Mouse (Mus musculus) stomach, postnatal 0 days (tissue): ENCODE measurements around the gene C1qtnf4. TPM values are rescaled to one million over a fixed set of nuclear protein-coding genes. Genes with fewer than 3 reads are reported as not detected.
A peak's percentile ranks its signal among the peaks of the same experiment; 100 is the strongest.

ENCODE experiments used
- ATAC-seq: fragments of 200-750 bp; cut with Nextera tagmentation; 2 replicates; pipeline ENCODE4 v1.8.0; 2017; ENCODE audit not compliant: low FRiP score, low TSS enrichment
- DNase-seq: peaks from one replicate; pipeline ENCODE4 v3.0.0-alpha.2; 2016; ENCODE audit warnings: low spot score
- H3K27ac ChIP-seq: fragments of 300-500 bp; sonication (generic); replicated peaks from 2 replicates; pipeline ENCODE4 v1.5.1; 2014; ENCODE audit warnings: mild to moderate bottlenecking, control low read depth
- H3K27me3 ChIP-seq: fragments of 300-500 bp; sonication (generic); 2 replicates; pipeline ENCODE4 v1.6.1; 2014; ENCODE audit warnings: low read length; ENCODE audit not compliant: control insufficient read depth, insufficient read depth
- H3K36me3 ChIP-seq: fragments of 300-500 bp; sonication (generic); 2 replicates; pipeline ENCODE4 v1.6.1; 2014; ENCODE audit warnings: low read length, mixed read lengths; ENCODE audit not compliant: control insufficient read depth, insufficient read depth
- H3K4me1 ChIP-seq: fragments of 300-500 bp; sonication (generic); replicated peaks from 2 replicates; pipeline ENCODE4 v1.6.1; 2014; ENCODE audit warnings: antibody characterized with exemption; ENCODE audit not compliant: control insufficient read depth, insufficient read depth
- H3K4me2 ChIP-seq: fragments of 300-500 bp; sonication (generic); replicated peaks from 2 replicates; pipeline ENCODE4 v1.6.1; 2014; ENCODE audit warnings: low read depth, mild to moderate bottlenecking, control low read depth, moderate library complexity
- H3K4me3 ChIP-seq: fragments of 300-500 bp; sonication (generic); 2 replicates; pipeline ENCODE4 v1.5.1; 2014; ENCODE audit warnings: low read depth, low read length, control low read depth
- H3K9ac ChIP-seq: fragments of 300-500 bp; sonication (generic); 2 replicates; pipeline ENCODE4 v1.6.1; 2014; ENCODE audit warnings: mild to moderate bottlenecking, low read length, control low read depth, mixed read lengths
- H3K9me3 ChIP-seq: fragments of 300-500 bp; sonication (generic); 2 replicates; pipeline ENCODE4 v1.6.1; 2016; ENCODE audit warnings: low read length; ENCODE audit not compliant: control insufficient read depth
- CTCF ChIP-seq: IDR thresholded peaks from 2 replicates; pipeline ENCODE4 v1.5.1; 2016; ENCODE audit warnings: antibody characterized with exemption, low read depth, mild to moderate bottlenecking, moderate library complexity
- EP300 ChIP-seq: optimal IDR thresholded peaks from 2 replicates; pipeline ENCODE3; 2016; ENCODE audit warnings: antibody characterized with exemption
- WGBS: fragments of 180-500 bp; shearing (Covaris S2); extraction: QIAGEN DNeasy Blood & Tissue Kit; methylation state at CpG from one replicate; pipeline ENCODE4 v1.1.7; 2014; 5-methylcytosine and 5-hydroxymethylcytosine counted together
- polyA plus RNA-seq: library from polyadenylated mRNA; unstranded; fragments of >200 nt; fragmentation: Nextera tagmentation; extraction: Ambion mirVana; gene quantifications from 2 replicates; pipeline ENCODE4 v1.2.1, GENCODE M21; 2015

The C1qtnf4 gene
- polyA plus RNA-seq, 1 experiment from 2014 or later = 19.4 TPM

DNA sequence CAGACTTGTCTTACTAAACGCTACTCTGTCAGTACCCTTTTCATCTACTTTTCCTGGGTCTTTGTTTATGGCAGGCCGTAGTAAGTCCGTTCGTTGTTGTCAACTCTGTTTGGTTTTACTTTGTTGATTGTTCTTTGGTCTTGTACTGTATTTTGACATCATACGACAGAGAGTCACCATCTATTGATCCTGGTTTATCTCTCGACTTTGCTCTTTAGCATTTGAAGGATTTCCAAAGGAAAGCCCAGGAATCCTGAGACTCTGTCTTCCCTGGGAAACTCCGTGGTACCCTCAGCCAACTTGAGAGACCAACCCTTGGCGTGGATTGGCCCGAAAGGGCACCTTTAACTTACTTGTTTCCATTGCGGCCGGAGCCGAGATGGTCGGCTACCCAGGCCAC lies 42.9 kb downstream of the C1qtnf4 start:
- no peak for ATAC-seq
- H3K4me2 ChIP-seq = no peak overlapping the region

DNA sequence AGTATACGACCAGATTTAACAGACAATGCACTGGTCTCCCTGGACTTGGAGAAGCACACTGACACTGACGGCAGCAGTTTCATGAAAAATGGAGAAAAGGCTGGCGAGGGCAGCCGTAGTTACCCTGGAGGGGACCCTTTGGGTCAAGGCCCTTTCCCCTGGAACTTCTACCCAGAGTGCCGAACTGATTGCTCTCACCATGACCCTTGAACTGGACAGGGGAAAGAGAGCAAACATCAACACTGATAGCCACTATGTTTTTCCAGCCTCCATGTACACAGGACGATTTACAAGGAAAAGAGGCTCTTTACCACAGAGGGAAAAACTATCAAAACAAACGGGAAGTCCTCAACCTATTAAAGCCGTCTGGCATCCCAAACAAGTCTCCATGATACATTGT lies 46.2 kb downstream of the C1qtnf4 start:
- TF ChIP-seq EP300 = no peak
- no peak for TF ChIP-seq CTCF
- Histone ChIP-seq H3K4me1 (no peaks in the 10 kb centered on the region), H3K27me3 (no peaks in the 10 kb centered on the region), H3K4me3 (no peak overlapping the region), H3K9me3 (no peaks in the 10 kb centered on the region), H3K9ac (no peak overlapping the region), H3K36me3 (no peaks in the 10 kb centered on the region), H3K4me2 (no peak overlapping the region), H3K27ac (no peak overlapping the region)
- 32% methylated on average over 8 of the region's 8 CpGs for WGBS
- no peak for ATAC-seq
- DNase-seq = no peak

More for the DNA sequence above, 42.9 kb downstream of the C1qtnf4 start:
- H3K4me1 ChIP-seq = no peaks in the 10 kb centered on the region
- no peaks in the 10 kb centered on the region for H3K9me3 ChIP-seq
- no peak overlapping the region for H3K27ac ChIP-seq
- H3K4me3 ChIP-seq = no peak overlapping the region
- DNase-seq = no peak
- H3K27me3 ChIP-seq = no peaks in the 10 kb centered on the region
- 82% methylated on average over 13 of the region's 13 CpGs for WGBS
- H3K36me3 ChIP-seq = no peaks in the 10 kb centered on the region
- TF ChIP-seq EP300 = no peak
- TF ChIP-seq CTCF = no peak
- no peak overlapping the region for H3K9ac ChIP-seq

GRCm38 (mm10) chr2:90932273-90932672 lies 46.6 kb downstream of the C1qtnf4 start:
- DNase-seq = no peak
- Histone ChIP-seq H3K4me1 (no peaks in the 10 kb centered on the region), H3K27ac (no peak overlapping the region), H3K4me2 (no peak overlapping the region), H3K4me3 (no peak overlapping the region), H3K27me3 (no peaks in the 10 kb centered on the region), H3K9ac (no peak overlapping the region), H3K9me3 (no peaks in the 10 kb centered on the region), H3K36me3 (no peaks in the 10 kb centered on the region)
- no peak for TF ChIP-seq CTCF
- no peak for ATAC-seq
- 67% methylated on average over 2 of the region's 2 CpGs for WGBS

GRCm38 (mm10) chr2:90938362-90938761 lies 52.7 kb downstream of the C1qtnf4 start:
- Histone ChIP-seq H3K9me3 (no peaks in the 10 kb centered on the region), H3K4me2 (no peak overlapping the region), H3K27me3 (no peaks in the 10 kb centered on the region), H3K4me1 (peaks cover 5% of the 10 kb centered on the region; the same call in 1 of the 2 replicates), H3K27ac (no peak overlapping the region), H3K4me3 (no peak overlapping the region), H3K9ac (no peak overlapping the region), H3K36me3 (no peaks in the 10 kb centered on the region)
- ATAC-seq (no peak), DNase-seq (no peak)
- TF ChIP-seq CTCF (no peak), EP300 (no peak)
- 67% methylated on average over 3 of the region's 3 CpGs for whole genome bisulfite sequencing

DNA sequence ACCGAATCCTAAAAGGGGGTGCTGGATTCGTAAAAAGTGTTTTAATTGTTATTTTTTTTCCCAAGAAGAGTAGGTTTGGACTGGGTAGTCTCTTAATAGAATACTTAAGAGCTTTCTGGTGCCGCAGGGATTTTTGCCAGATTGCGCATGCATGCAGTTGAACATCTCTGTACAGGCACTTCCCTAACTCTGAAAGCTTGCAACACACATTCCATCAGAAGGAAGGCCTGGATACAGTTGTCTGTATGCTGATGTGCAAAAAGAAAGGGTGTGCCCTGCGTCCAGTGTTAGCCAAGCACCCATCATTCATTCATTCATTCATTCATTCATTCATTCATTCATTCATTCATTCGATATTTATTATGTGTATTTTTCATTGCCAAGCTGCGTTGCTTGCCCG lies 54.1 kb downstream of the C1qtnf4 start:
- peaks cover 5% of the 10 kb centered on the region; the same call in 1 of the 2 replicates for H3K4me1 ChIP-seq
- WGBS = 32% methylated on average over 8 of the region's 8 CpGs
- no peaks in the 10 kb centered on the region for H3K36me3 ChIP-seq
- peak overlapping the region; percentile 99 for H3K4me3 ChIP-seq
- H3K27me3 ChIP-seq = no peaks in the 10 kb centered on the region
- DNase-seq (no peak), ATAC-seq (peak; percentile 38; the same call in 1 of the 2 replicates)
- H3K4me2 ChIP-seq = peak overlapping the region; percentile 84
- TF ChIP-seq EP300 = no peak
- no peak for TF ChIP-seq CTCF
- H3K9ac ChIP-seq = peak overlapping the region; percentile 89; the same call in 1 of the 2 replicates
- H3K9me3 ChIP-seq = no peaks in the 10 kb centered on the region
- no peak overlapping the region for H3K27ac ChIP-seq

Other genes with a start within 250 kb of the C1qtnf4 start
- gene Nup160, start 208.6 kb upstream of the C1qtnf4 start, polyA plus RNA-seq = 8.1 and 8.4 TPM in 2 replicates
- gene Fnbp4, start 140.5 kb upstream of the C1qtnf4 start, polyA plus RNA-seq = 26.3 and 31.0 TPM in 2 replicates
- 0.28 and 0.35 TPM in 2 replicates for gene Agbl2, start 103.1 kb upstream of the C1qtnf4 start, polyA plus RNA-seq
- 151 and 155 TPM in 2 replicates for gene Mtch2, start 38.7 kb upstream of the C1qtnf4 start, polyA plus RNA-seq
- gene Kbtbd4, start 18.9 kb downstream of the C1qtnf4 start, polyA plus RNA-seq = 16.4 and 18.4 TPM in 2 replicates
- 224 and 230 TPM in 2 replicates for gene Ndufs3, start 19.0 kb downstream of the C1qtnf4 start, polyA plus RNA-seq
- 31.0 and 33.7 TPM in 2 replicates for gene Celf1, start 54.5 kb downstream of the C1qtnf4 start, polyA plus RNA-seq
- 1.3 and 1.8 TPM in 2 replicates for gene Rapsn, start 149.8 kb downstream of the C1qtnf4 start, polyA plus RNA-seq
- gene Psmc3, start 168.1 kb downstream of the C1qtnf4 start, polyA plus RNA-seq = 203 and 211 TPM in 2 replicates
- 19.1 and 19.4 TPM in 2 replicates for gene Slc39a13, start 184.6 kb downstream of the C1qtnf4 start, polyA plus RNA-seq
- gene Spi1, start 196.5 kb downstream of the C1qtnf4 start, polyA plus RNA-seq = 6.4 and 7.0 TPM in 2 replicates
- 0.02 and 0.07 TPM in 2 replicates for gene Mybpc3, start 232.3 kb downstream of the C1qtnf4 start, polyA plus RNA-seq